Mouse (Mus musculus) neural tube, embryonic 11.5 days (tissue): ENCODE results near the gene Thap7. TPM values are rescaled to one million over a fixed set of nuclear protein-coding genes. Genes with fewer than 3 reads are reported as not detected.
"Not testable (repeated sequence)": the region's sequence is repeated elsewhere in the genome, so short reads cannot be mapped to it uniquely, and the experiment has no call there.

Experiments
- ATAC-seq: fragments of 200-750 bp; cut with Nextera tagmentation; 2 replicates; pipeline ENCODE4 v1.8.0; 2017; ENCODE audit warnings: moderate number of reproducible peaks, mild to moderate bottlenecking, moderate TSS enrichment, moderate library complexity; ENCODE audit not compliant: insufficient read depth, low FRiP score, low TSS enrichment
- DNase-seq: peaks from one replicate; pipeline ENCODE4 v3.0.0-alpha.2; 2015; ENCODE audit warnings: low spot score
- H3K27ac ChIP-seq: fragments of 300-500 bp; sonication (generic); 2 replicates; pipeline ENCODE4 v1.5.1; 2014; ENCODE audit warnings: low read depth, mild to moderate bottlenecking, low read length
- H3K27me3 ChIP-seq: fragments of 300-500 bp; sonication (generic); 2 replicates; pipeline ENCODE4 v1.6.1; 2014; ENCODE audit warnings: mild to moderate bottlenecking, low read length, mixed read lengths; ENCODE audit not compliant: control insufficient read depth, insufficient read depth
- H3K36me3 ChIP-seq: fragments of 300-500 bp; sonication (generic); 2 replicates; pipeline ENCODE4 v1.6.1; 2014; ENCODE audit warnings: mild to moderate bottlenecking, low read length, moderate library complexity, mixed read lengths; ENCODE audit not compliant: control insufficient read depth, insufficient read depth
- H3K4me1 ChIP-seq: fragments of 300-500 bp; sonication (generic); 2 replicates; pipeline ENCODE4 v1.6.1; 2014; ENCODE audit warnings: low read length, mixed read lengths; ENCODE audit not compliant: control insufficient read depth, insufficient read depth
- H3K4me2 ChIP-seq: fragments of 300-500 bp; sonication (generic); 2 replicates; pipeline ENCODE4 v1.6.1; 2014; ENCODE audit warnings: low read depth, mild to moderate bottlenecking, moderate library complexity
- H3K4me3 ChIP-seq: fragments of 300-500 bp; sonication (generic); 2 replicates; pipeline ENCODE4 v1.5.1; 2014; ENCODE audit warnings: low read depth, low read length
- H3K9ac ChIP-seq: fragments of 300-500 bp; sonication (generic); 2 replicates; pipeline ENCODE4 v1.6.1; 2014; ENCODE audit warnings: mild to moderate bottlenecking, low read length
- H3K9me3 ChIP-seq: fragments of 300-500 bp; sonication (generic); 2 replicates; pipeline ENCODE4 v1.6.1; 2016; ENCODE audit warnings: low read length; ENCODE audit not compliant: control insufficient read depth
- WGBS: fragments of 180-500 bp; shearing (Covaris S2); extraction: QIAGEN DNeasy Blood & Tissue Kit; methylation state at CpG from one replicate; pipeline ENCODE4 v1.1.7; 2014; 5-methylcytosine and 5-hydroxymethylcytosine counted together
- polyA plus RNA-seq: library from polyadenylated mRNA; unstranded; fragments of >200 nt; fragmentation: Nextera tagmentation; extraction: Ambion mirVana; gene quantifications from 2 replicates; pipeline ENCODE4 v1.2.1, GENCODE M21; 2014

Gene Thap7
- polyA plus RNA-seq, 1 experiment from 2014 or later, result 51.4 TPM

GRCm38 (mm10) chr16:17561128-17561750, 30.3 kb upstream of the Thap7 start, which contains the start of gene Lrrc74b:
Gene Lrrc74b, minus strand, starts transcription at chr16:17561247.
- 1% methylated on average over 22 of the region's 22 CpGs for WGBS
- Histone ChIP-seq H3K27me3 (0 out of 2 replicates have a peak, but pooled peaks cover 2% of the 10 kb centered on the region), H3K4me1 (peaks cover 22% of the 10 kb centered on the region), H3K36me3 (no peaks in the 10 kb centered on the region), H3K9ac (no peak within 1 kb of the TSS), H3K9me3 (no peaks in the 10 kb centered on the region), H3K4me2 (peak within 1 kb of the TSS; percentile 37), H3K27ac (no peak within 1 kb of the TSS), H3K4me3 (peak within 1 kb of the TSS; percentile 20)
- peak; percentile 72 for ATAC-seq
- peak; percentile 65 for DNase-seq

DNA sequence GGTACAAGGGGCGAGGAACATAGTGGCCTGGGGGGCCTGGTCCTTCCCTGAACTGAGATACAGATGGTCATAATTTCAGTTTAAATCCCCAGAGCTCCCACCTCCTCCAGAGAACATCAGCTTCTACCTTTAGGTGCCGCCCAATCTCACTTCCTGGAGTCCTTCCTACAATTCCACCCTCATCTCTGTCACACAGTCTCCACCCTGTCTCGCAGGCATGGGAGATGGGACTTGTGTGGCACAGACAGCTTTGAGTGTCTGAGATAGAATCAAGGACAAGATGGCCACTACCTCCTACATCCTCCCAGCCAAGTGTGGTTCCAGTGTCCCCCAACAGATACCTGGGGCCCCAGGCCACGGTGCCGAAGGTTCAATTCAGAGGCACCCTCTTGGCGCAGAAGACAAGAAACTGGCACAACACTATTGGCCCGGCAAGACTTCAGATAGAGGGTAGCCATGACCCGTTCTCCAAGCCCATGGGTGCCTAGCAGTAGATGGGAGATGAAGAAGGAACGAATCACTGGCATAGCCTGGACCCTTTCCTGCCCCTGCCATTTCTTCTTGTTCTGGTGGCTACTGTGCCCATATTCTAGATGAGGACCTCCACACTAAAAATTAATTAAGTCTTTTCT, 28.6 kb upstream of the Thap7 start:
- DNase-seq (no peak), ATAC-seq (no peak)
- Histone ChIP-seq H3K4me3 (no peak overlapping the region), H3K36me3 (no peaks in the 10 kb centered on the region), H3K4me1 (peaks cover 22% of the 10 kb centered on the region), H3K27ac (no peak overlapping the region), H3K9ac (no peak overlapping the region), H3K9me3 (no peaks in the 10 kb centered on the region), H3K27me3 (0 out of 2 replicates have a peak, but pooled peaks cover 2% of the 10 kb centered on the region), H3K4me2 (no peak overlapping the region)
- 67% methylated on average over 9 of the region's 9 CpGs for WGBS

- Histone ChIP-seq H3K9me3 (no peaks in the 10 kb centered on the region), H3K4me1 (peaks cover 25% of the 10 kb centered on the region), H3K4me3 (no peak overlapping the region), H3K4me2 (peak overlapping the region; percentile 6), H3K27ac (no peak overlapping the region; the same call in 1 of the 2 replicates), H3K36me3 (no peaks in the 10 kb centered on the region), H3K9ac (no peak overlapping the region; the same call in 1 of the 2 replicates), H3K27me3 (0 out of 2 replicates have a peak, but pooled peaks cover 2% of the 10 kb centered on the region)
- 1% methylated on average over 5 of the region's 5 CpGs for WGBS
- DNase-seq (peak; percentile 53), ATAC-seq (no peak)
These were observed 27.9 kb upstream of the Thap7 start for GRCm38 (mm10) chr16:17558811-17559210.

DNA sequence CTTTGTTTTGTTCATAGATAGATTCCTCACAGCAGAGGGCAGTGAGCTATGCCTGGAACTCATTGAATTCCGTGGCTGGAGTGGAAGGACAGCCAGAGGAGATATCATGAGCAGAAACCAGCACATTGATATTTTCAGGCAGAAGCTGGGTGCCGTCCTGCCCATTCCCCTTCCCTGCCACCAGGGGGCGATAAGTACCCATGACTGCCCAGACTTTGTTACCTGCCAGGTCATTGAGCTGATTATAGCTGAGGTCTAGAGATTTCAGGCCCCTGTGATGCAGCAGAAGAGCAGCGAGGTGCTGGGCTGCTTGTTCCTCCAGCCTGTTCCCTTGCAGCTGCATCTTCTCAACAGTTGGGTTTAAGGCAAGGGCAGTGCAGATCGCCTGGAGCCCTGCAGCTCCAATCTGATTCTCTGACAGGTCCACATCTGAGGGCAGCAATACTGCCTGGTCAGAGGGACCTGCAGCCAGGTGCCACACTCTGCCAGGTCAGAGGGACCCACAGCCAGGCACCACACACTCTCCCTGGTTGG, 27.1 kb upstream of the Thap7 start:
- Histone ChIP-seq H3K4me1 (peaks cover 25% of the 10 kb centered on the region), H3K9ac (no peak overlapping the region; the same call in 1 of the 2 replicates), H3K27me3 (0 out of 2 replicates have a peak, but pooled peaks cover 2% of the 10 kb centered on the region), H3K27ac (no peak overlapping the region), H3K4me3 (no peak overlapping the region), H3K36me3 (no peaks in the 10 kb centered on the region), H3K4me2 (peak overlapping the region; percentile 6), H3K9me3 (no peaks in the 10 kb centered on the region)
- DNase-seq, result peak; percentile 77
- peak; percentile 13; the same call in 1 of the 2 replicates for ATAC-seq
- WGBS, result 1% methylated on average over 5 of the region's 5 CpGs

DNA sequence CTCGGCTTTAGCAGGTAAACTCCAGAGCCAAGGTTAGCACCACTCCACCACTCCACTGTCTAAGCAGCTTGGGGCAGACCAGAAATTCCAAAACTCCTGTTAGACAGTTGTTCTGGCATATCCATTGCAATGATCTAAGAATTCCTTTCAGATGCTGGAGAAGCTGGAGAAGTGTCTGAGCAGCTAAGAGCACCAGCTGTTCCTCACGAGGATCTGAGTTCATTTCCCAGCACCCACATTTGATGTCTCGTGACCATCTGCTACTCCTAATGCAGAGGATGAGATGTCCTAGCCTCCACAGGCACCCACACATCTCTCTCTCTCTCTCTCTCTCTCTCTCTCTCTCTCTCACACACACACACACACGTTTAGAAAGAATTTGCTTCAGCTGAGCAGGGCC, 26.0 kb upstream of the Thap7 start:
- no peak overlapping the region for H3K27ac ChIP-seq
- WGBS, result 55% methylated on average over 4 of the region's 4 CpGs
- no peaks in the 10 kb centered on the region for H3K36me3 ChIP-seq
- no peaks in the 10 kb centered on the region for H3K9me3 ChIP-seq
- no peak overlapping the region for H3K9ac ChIP-seq
- H3K4me3 ChIP-seq, result no peak overlapping the region
- no peak for ATAC-seq
- no peak for DNase-seq
- no peak overlapping the region for H3K4me2 ChIP-seq
- H3K4me1 ChIP-seq, result peaks cover 25% of the 10 kb centered on the region
- 0 out of 2 replicates have a peak, but pooled peaks cover 2% of the 10 kb centered on the region for H3K27me3 ChIP-seq

DNA sequence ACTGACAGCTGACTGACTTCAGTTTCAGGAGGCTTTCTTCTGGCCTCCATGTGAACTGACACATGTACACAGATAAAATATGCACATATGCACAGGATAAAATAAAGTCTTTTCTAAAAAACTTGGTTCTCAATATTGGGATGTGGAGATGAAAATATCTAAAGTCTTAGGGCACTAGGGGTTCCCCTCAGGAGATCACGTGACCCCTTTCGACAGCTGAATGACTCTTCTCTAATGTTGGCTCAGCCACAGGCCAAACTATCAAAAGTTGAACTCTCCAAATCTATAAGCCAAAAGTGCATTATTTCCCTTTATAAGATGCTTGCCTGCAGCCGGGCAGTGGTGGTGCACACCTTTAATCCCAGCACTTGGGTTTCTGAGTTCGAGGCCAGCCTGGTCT, 25.2 kb upstream of the Thap7 start:
- Histone ChIP-seq H3K9ac (no peak overlapping the region), H3K4me1 (peaks cover 21% of the 10 kb centered on the region), H3K9me3 (no peaks in the 10 kb centered on the region), H3K27me3 (0 out of 2 replicates have a peak, but pooled peaks cover 2% of the 10 kb centered on the region), H3K36me3 (no peaks in the 10 kb centered on the region), H3K27ac (no peak overlapping the region), H3K4me3 (no peak overlapping the region), H3K4me2 (no peak overlapping the region)
- ATAC-seq (no peak), DNase-seq (no peak)
- 87% methylated on average over 4 of the region's 4 CpGs for WGBS

DNA sequence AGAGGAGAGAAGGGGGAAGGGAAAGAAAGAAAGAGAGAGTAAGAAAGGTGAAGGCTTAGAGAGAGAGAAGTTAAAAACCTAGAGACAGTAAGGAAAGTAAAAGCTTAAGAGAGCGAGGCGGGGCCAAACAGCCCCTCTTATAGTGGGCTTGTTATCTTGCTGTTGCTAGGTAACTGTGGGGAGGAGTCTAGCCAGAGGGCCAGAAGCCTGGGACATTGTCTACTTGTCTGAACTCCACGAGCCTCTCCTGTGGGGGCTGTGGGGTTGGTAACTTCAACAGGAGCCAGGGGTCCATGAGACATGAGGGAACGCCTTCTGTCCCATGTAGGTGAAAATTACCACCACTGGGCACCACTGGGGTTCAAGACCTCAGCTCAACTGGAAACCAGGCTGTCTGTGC, 23.8 kb upstream of the Thap7 start:
- H3K27ac ChIP-seq, result peak overlapping the region; percentile 61; the same call in 1 of the 2 replicates

DNA sequence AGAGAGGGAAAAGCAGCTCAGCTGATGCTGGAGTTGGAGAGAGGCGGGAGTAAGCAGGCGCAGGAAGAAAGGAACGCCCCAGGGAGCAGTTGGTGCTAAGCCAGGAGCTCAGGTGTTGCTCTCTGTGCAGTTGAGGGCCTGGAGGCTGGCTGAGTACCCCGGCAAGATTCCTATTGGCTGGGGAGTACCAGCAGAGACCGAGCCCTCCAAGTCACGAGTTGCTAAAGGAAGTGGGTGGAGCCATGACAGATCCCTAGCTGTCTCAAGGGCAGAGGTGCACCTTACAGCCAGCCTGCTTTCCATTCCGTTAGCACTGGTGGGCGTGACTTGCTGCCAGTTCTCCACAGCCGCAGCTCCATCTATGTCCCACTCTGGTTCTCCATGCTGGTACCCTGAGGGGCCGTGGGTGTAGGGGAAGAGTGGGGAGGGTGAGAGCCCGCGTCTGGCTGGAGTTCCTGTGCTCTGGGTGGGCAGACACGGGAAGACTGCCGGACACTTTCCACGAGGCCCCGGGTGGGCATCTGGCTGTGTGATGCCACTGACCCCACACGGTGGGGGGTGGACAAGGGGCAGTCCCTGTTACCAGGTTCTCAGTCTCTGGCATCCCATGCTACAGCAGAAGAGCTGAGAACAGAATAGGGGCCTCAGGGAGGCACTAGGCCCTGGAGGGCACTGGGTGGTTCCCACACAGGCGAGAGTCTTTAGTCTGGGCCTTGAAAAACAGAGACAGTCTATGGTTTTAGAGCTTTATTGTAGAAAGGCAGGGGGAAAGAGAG, 23.2 kb upstream of the Thap7 start:
- DNase-seq (peak; percentile 33), ATAC-seq (peak; percentile 66)
- H3K27ac ChIP-seq, result peak overlapping the region; percentile 61; the same call in 1 of the 2 replicates
- no peak overlapping the region; the same call in 1 of the 2 replicates for H3K9ac ChIP-seq
- no peak overlapping the region for H3K4me3 ChIP-seq
- WGBS, result 7% methylated on average over 18 of the region's 18 CpGs
- H3K4me1 ChIP-seq, result peaks cover 13% of the 10 kb centered on the region
- no peaks in the 10 kb centered on the region for H3K9me3 ChIP-seq
- H3K36me3 ChIP-seq, result no peaks in the 10 kb centered on the region
- peak overlapping the region; percentile 36 for H3K4me2 ChIP-seq
- H3K27me3 ChIP-seq, result no peaks in the 10 kb centered on the region

More for the DNA sequence above, 23.8 kb upstream of the Thap7 start:
- H3K27me3 ChIP-seq, H3K36me3 ChIP-seq, H3K4me3 ChIP-seq, H3K9ac ChIP-seq, H3K9me3 ChIP-seq: not testable (repeated sequence)
- ATAC-seq, result peak; percentile 45; the same call in 1 of the 2 replicates
- 16% methylated on average over 4 of the region's 4 CpGs for WGBS
- Histone ChIP-seq H3K4me1 (peaks cover 16% of the 10 kb centered on the region), H3K4me2 (peak overlapping the region; percentile 36; the same call in 1 of the 2 replicates)
- peak; percentile 25 for DNase-seq
